Mouse (Mus musculus) brain, adult 2 months (tissue): ENCODE data around the gene Cilp2.
A peak's percentile ranks its signal among the peaks of the same experiment; 100 is the strongest.

Experiments used
- DNase-seq: peaks from one replicate; pipeline ENCODE4 v3.0.0; 2011; ENCODE audit warnings: low read depth, low spot score

The Cilp2 gene

DNA sequence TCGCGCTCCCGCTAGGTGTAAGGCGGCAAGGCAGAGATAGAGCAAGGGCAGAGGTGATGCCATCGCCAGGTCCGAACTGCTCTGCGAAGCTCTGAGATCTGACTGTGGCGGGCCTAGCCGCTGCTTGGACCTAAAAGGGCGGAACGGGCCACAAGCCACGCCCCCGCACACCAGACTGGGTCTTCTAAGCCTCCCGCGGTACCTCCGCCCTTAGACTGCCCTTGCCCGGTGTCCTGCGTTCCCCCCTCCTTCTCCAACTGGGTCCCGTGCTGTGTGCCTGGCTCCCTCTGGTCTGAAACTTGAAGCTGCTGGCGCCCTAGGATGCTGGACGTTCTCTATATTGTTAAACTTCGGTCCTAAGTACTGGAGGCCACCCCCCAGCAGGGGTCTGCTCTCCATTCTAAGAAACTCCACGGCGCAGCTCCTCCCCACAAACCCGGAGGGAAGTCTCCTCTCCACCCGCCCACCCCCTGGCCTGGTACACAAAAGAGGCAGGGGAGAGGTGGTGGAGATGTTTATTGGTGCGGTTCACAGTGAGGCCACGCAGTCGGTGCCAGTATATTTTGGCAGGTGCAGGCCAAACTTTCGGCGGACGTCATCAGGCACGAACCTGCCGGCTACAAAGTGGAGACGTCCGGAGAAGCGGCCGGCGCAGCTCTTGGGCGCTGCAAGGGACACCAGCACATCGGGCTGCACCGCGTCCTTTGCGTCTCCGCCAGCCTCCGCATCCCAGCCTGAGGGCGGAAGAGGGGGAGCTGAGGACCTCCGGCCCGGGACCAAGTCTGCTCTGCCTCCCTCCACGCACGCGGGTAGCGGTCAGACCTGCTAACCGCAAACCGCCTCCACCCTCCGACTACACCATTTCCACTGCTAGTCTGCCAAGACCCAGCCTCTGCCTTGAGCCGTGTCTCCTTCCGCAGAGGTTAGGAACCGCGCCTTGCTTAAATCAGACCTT lies at the start of gene Cilp2:
TSS of gene Cilp2 (minus strand) at position 399 of the 955 bp plus-strand sequence.
- DNase-seq, result no peak

DNA sequence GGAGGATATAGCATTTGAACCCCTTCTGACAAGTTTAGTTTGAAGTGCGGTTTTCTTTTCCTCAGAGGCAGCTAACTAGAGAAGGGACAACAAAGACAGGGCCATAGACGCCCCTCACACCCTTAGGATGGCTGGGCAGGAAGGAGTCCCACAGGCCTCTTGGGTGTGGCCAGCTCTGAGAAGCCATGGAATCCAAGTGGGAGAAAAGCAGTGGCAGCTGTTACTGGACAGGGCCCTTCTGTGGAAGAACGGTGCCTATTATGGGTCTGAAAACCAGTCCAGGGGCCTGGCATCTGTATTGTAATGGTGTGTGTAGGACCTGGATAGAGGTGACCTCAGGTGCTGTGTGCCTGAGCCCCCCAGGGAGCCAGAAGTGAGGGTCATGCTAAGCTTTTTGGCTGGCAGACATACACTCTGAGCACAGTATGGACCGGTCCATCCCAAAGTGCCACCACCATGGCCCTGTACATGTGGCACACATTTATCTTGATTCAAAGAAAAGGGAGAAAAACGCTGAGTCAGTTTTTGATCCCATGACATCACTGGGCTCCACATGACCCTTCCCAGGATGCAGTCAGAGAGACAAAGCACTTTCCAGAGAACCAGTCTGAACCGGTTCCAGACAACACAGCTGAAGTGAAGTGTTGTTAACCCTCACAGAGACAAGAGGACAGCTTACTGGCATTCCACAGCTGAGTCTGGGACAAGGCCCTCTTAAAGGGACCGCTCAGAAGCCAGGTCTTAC lies 48.7 kb upstream of the Cilp2 start:
- DNase-seq, result peak; percentile 82

- no peak for DNase-seq
Observed at GRCm38 (mm10) chr8:69935431-69935830, 47.9 kb upstream of the Cilp2 start.

- DNase-seq, result no peak
Observed at GRCm38 (mm10) chr8:69934582-69934981, 47.1 kb upstream of the Cilp2 start.

DNA sequence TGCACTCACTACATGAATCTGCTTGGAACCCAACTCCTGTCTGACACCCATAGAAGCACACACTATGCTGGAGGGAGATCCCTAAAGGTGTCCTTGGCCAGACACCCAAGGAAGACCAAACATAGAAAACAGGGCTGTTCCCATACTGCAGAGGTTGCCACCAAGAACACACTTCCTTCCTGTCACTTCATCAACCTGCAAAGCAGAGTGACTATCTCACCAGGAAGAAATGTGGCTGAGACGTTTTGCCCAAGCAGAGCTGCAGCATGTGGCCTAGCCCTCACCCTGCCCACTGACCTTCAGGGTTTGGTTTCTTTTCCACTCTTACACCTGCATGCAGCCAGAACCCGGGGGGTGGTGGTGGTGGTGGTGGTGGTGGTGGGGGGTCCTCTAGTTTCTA lies 46.3 kb upstream of the Cilp2 start:
- DNase-seq, result no peak

DNA sequence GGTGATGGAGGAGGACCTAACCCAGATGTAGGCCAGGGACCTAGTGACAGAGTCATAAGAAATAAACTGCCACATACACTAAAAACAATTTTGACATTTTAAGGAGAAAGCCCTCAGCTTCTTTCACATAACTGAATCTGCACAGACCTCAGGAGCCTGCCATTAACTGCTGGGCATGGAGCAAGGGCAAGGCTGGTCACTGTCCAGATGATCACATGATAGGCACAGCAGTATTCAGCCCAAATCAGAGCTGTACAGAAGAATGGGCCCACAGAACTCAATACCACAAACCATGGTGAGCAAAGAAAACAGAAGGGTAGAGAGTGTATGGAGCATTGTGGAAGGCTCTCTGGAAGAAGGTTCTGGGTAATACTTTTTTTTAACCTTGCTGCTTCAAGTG lies 39.4 kb upstream of the Cilp2 start:
- DNase-seq, result no peak

- no peak for DNase-seq
Observed at GRCm38 (mm10) chr8:69923986-69924385, 36.5 kb upstream of the Cilp2 start.

DNA sequence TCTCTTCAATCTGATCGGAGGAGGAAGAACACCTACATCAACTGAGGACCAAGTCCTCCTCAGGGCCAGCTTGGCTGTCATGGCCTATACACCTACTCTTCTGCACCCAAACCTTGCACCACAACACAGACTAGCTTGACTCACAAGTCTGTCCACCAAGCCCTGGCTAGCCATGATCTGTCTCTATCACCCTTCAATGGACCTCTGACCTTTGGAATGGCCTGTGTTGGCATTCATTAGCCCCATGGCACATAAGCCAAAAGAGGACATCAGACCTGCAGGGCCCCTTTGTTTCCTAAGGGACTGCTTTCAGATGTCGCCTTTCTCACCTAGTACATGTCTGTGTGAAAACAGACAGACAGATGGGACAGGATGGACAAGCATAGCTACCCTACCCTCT lies 33.7 kb upstream of the Cilp2 start:
- no peak for DNase-seq

GRCm38 (mm10) chr8:69919876-69920662 lies 32.6 kb upstream of the Cilp2 start:
- peak; percentile 80 for DNase-seq

- peak; percentile 96 for DNase-seq
Observed at GRCm38 (mm10) chr8:69919010-69919409, 31.5 kb upstream of the Cilp2 start.

GRCm38 (mm10) chr8:69918506-69918905 lies 31.0 kb upstream of the Cilp2 start:
- no peak for DNase-seq

DNA sequence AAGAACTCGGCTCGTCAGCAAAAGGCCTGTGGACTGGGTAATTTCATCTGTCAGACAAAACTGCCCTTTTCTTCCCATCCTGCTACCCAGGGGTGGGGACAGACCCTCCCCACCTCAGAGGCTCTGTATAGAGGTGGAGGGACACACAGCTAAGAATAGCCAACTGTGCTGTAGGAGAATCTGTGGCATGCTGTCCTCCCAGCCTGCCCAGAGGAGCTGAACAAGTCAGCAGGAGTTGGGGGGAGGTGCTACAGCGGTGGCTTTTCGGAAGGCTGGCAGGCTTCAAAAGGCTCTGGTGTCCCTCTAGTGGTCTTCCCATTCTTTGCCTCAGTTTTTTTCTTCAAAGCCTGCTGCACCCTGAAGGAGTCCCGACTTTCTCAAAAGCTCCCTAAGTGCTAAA lies 28.3 kb upstream of the Cilp2 start:
- DNase-seq, result peak; percentile 83

DNA sequence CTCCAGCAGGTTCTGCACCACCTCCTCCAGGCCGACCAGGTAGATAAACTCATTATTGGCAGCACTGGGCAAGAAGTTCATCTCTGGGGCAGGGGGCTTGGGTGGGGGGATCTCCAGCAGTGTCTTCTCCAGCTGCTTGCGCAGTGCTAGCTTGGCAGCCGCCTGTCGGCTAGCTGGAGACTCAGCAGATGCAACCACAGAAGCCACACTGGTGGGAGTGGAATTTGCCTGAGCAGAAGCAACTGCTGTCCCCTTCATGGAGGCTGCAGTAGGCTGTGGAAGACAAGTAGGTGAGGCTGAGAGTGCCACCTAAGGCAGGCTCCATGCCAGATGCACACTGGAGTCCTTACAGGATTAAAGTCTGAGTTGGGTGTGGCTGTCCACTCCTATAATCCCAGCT lies 27.0 kb upstream of the Cilp2 start:
- DNase-seq, result no peak

DNA sequence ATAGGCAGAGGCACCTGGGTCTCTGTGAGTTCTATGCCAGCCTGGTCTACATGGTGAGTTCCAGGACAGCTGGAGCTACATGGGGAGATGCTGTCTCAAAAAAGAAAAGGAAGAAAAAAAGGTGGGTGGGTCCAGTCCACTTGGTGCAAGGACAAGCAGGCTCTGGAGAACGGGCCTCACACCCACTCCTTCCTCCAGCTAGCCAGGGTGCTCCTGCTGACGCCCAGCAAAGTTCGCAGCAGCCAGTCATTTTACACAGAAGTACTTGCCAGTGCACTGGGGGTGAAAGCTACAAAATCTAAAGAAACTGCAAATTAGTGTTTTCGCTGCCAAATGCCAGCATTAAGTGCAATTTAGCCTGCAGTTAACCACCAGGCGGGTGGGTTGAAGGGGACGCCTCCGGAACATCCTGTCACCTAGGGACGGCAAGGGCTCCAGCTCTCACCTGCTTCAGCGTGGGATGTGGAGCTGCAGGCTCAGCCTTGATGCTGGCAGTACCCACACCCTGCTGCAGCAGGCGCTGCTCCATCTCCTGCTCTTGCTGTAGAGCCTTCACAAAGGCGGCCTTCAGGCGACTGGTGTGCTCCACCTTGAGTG lies 25.1 kb upstream of the Cilp2 start:
- peak; percentile 90 for DNase-seq

DNA sequence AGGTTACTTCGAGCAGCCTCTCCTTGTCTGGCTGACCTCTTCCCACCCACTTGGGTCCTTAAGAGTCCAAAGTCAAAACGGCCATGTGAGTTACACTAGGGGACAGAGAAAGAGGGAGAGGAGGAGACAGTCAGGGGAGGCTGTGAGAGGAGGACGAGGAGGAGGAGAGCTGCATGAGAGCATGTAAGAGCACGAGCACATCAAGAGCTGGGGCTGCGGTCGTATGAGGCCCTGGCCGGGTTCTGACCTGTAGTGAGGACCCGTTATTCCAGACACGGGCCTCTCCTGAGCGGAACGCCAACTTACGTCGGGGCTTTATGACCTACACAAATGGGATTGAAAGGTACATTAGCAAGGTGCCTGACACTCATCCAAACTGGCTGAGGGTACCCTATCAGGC lies 24.4 kb upstream of the Cilp2 start:
- DNase-seq, result no peak

DNA sequence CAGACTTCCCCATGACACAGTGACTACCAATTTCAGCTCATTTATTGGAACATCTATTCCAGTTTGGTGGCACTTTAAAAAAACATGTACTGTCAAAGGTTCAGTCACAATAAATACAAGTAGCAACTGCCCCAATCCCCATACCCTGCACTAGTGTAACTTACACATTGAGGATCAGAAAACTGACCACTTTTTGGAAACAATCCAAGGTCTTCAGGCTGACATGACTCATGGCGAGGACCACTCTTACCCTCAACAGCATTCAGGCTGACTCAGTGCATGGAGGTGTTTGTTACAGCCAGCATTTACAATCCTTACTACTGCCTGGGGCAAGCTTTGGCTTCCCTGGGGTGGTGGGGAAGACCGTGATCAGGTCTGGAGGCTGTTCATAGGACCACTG lies 19.6 kb upstream of the Cilp2 start:
- no peak for DNase-seq

DNA sequence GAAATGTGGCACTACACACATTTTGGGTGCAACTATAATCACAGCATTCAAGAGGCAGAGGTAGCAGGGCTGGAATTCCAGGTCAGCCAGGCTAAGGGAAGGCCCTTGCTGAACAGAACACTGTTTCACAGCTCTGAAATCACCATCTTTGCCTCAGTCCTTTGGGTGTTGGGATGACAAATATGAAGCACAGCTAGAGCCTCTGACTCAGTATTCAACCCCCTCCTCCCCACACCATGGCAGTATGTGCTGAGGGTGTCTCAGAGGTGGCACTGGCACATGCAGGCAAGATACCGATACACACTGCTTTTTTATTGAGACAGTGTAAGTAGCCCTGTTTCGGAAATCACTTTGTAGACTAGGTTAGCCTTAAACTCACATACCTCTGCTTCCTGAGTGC lies 18.8 kb upstream of the Cilp2 start:
- peak; percentile 60 for DNase-seq

GRCm38 (mm10) chr8:69904096-69904495 lies 16.6 kb upstream of the Cilp2 start:
- no peak for DNase-seq

DNA sequence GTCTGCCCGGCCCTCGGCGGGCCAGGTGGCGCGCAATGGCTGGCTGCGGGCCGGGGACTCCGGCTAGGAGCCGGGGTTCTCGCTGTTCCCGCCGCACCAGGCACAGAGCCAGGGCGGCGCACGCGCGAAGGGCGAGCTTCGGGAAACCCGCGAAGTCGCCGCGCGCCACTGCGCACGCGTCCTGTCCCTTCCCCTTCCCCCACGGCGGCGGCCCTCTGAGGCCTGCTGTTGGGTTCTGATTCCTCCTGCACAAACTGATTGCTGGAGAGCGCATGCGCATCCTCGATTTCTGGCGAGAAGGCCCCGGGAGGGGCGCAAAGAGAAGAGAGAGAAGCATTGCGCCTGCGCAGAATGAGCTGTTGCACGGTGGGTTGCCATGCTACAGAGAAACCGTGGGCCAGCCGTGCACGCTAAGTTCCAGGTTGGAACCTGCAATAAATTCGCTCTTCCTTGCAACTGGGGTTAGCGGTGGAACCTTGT lies 15.6 kb upstream of the Cilp2 start:
- peak; percentile 100 for DNase-seq

DNA sequence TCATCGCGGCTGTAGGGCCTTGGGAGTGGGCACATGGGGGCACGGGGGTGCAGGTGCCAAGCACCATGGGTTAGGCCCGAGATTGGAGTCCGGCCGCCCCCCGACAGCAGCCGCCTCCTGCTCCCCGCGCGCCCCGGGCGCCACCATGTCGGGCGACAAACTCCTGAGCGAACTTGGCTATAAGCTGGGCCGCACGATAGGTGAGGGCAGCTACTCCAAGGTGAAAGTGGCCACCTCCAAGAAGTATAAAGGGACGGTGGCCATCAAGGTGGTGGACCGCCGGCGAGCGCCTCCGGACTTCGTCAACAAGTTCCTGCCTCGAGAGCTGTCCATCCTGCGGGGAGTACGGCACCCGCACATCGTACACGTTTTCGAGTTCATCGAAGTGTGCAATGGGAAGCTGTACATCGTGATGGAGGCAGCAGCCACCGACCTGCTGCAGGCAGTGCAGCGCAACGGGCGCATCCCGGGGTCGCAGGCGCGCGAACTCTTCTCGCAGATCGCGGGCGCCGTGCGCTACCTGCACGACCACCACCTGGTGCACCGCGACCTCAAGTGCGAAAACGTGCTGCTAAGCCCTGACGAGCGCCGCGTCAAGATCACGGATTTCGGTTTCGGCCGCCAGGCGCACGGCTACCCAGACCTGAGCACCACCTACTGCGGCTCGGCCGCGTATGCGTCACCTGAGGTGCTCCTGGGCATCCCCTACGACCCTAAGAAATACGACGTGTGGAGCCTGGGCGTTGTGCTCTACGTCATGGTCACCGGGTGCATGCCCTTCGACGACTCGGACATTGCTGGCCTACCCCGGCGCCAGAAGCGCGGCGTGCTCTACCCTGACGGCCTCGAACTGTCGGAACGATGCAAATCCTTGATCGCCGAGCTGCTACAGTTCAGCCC lies 14.9 kb upstream of the Cilp2 start, which contains the start of the genes Tssk6, Ndufa13 and Yjefn3:
TSS of gene Tssk6 (plus strand) at position 22 of the 900 bp plus-strand sequence.
TSS of gene Ndufa13 (minus strand) at position 396 of the 900 bp plus-strand sequence.
TSS of gene Yjefn3 (minus strand) at position 550 of the 900 bp plus-strand sequence.
- no peak for DNase-seq
